Mouse (Mus musculus): ENCODE results near the gene Rpp25l. TPM values are rescaled to one million over a fixed set of nuclear protein-coding genes. Genes with fewer than 3 reads are reported as not detected.

The Rpp25l gene
- polyA plus RNA-seq, 1 experiment from 2014 or later: 83.3 TPM

DNA sequence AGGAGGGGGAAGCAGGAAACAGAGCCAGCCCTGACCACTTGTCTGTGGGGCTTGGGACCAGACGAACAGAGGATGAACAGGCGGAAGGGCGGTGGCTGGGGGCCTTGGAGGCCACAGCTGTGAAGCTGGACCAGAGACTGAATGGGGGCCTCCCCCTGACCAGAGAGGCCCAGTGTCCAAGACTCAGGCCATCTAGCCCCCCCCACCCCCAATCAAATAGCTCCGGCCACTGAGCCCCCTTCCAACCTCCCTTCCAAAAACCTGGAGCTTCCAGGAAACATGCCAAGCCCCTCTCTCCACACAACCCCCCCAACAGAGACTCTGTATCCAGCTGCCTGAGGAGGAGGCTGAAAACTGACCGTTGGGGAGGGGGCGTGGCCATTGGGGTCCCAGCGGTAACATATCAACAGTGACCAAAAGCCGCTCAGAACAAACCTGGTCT is 40.8 kb downstream of the Rpp25l start:
- Histone ChIP-seq H3K9me3 (replicated peaks; ENCODE audit: control insufficient read depth, low read length) (no peaks in the 10 kb centered on the region), H3K4me2 (ENCODE audit: low read length) (peak overlapping the region; percentile 29; the same call in 1 of the 2 replicates), H3K4me1 (ENCODE audit: control insufficient read depth, insufficient read depth, low read length) (peaks cover 54% of the 10 kb centered on the region), H3K4me3 (ENCODE audit: low read depth, low read length) (no peak overlapping the region), H3K9ac (ENCODE audit: low read length) (peak overlapping the region; percentile 41), H3K36me3 (ENCODE audit: control insufficient read depth, insufficient read depth, low read length) (peaks cover 32% of the 10 kb centered on the region), H3K27ac (ENCODE audit: low read depth, low read length) (peak overlapping the region; percentile 78), H3K27me3 (replicated peaks; ENCODE audit: control insufficient read depth, insufficient read depth, low read length) (no peaks in the 10 kb centered on the region)
- ATAC-seq: no peak
- 6% methylated on average over 8 of the region's 8 CpGs for WGBS
- DNase-seq (ENCODE audit: low spot score): peak; percentile 51

DNA sequence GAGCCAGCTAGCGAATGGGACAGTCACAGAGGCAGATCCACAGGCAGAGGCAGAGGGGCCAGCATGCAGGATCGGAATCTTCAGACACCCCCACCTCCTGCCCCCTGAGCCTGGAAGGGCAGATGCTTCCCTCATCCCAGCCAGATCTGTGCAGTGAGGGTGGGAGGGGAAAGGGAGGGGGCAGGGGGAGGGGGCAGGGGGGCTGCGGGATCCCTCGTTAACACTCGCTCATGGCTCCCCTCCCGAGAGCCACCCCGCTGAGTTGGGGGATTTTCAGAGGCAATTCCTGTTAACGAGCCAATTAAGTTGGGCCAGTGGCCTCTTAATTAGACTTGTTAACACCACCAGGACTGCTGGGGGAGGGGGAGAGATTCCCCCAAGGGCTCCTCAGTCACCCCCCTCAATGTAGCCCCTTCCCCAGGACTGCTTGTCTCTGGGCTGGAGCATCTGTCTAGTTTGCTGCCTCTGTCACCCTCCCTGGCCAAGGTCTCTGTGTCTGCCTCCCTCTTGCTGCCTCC is 41.3 kb downstream of the Rpp25l start:
- H3K36me3 ChIP-seq (ENCODE audit: control insufficient read depth, insufficient read depth, low read length): peaks cover 36% of the 10 kb centered on the region
- peak overlapping the region; percentile 78 for H3K27ac ChIP-seq (ENCODE audit: low read depth, low read length)
- DNase-seq (ENCODE audit: low spot score): peak; percentile 94
- 1% methylated on average over 7 of the region's 8 CpGs for WGBS
- H3K4me3 ChIP-seq (ENCODE audit: low read depth, low read length): no peak overlapping the region
- H3K27me3 ChIP-seq (replicated peaks; ENCODE audit: control insufficient read depth, insufficient read depth, low read length): no peaks in the 10 kb centered on the region
- peak overlapping the region; percentile 29; the same call in 1 of the 2 replicates for H3K4me2 ChIP-seq (ENCODE audit: low read length)
- peak overlapping the region; percentile 41 for H3K9ac ChIP-seq (ENCODE audit: low read length)
- peaks cover 49% of the 10 kb centered on the region for H3K4me1 ChIP-seq (ENCODE audit: control insufficient read depth, insufficient read depth, low read length)
- H3K9me3 ChIP-seq (replicated peaks; ENCODE audit: control insufficient read depth, low read length): no peaks in the 10 kb centered on the region
- peak; percentile 78 for ATAC-seq

DNA sequence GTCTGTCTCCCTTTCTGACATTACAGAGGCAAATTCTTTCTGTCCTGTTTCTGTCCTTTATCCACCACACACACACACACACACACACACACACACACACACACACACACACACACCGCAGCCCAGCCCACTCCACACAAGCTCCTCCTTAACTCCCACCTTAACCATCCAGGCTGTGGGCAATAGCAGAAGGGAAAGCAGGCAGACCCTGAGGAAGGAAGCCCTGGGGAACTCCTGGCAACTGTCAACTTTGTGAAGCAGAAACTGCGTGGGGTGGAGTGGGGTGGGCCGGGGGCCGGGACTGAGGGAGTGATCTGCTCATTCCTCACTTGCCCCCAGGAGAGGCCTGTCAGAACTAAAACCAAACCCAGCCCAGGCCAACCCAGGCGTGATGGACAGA is 41.8 kb downstream of the Rpp25l start:
- peak overlapping the region; percentile 41; the same call in 1 of the 2 replicates for H3K9ac ChIP-seq (ENCODE audit: low read length)
- DNase-seq (ENCODE audit: low spot score) (no peak), ATAC-seq (peak; percentile 29)
- no peaks in the 10 kb centered on the region for H3K27me3 ChIP-seq (replicated peaks; ENCODE audit: control insufficient read depth, insufficient read depth, low read length)
- H3K4me3 ChIP-seq (ENCODE audit: low read depth, low read length): no peak overlapping the region
- 10% methylated on average over 5 of the region's 5 CpGs for WGBS
- no peaks in the 10 kb centered on the region for H3K9me3 ChIP-seq (replicated peaks; ENCODE audit: control insufficient read depth, low read length)
- H3K4me1 ChIP-seq (ENCODE audit: control insufficient read depth, insufficient read depth, low read length): peaks cover 44% of the 10 kb centered on the region
- peak overlapping the region; percentile 29; the same call in 1 of the 2 replicates for H3K4me2 ChIP-seq (ENCODE audit: low read length)
- H3K36me3 ChIP-seq (ENCODE audit: control insufficient read depth, insufficient read depth, low read length): peaks cover 38% of the 10 kb centered on the region
- H3K27ac ChIP-seq (ENCODE audit: low read depth, low read length): peak overlapping the region; percentile 78

DNA sequence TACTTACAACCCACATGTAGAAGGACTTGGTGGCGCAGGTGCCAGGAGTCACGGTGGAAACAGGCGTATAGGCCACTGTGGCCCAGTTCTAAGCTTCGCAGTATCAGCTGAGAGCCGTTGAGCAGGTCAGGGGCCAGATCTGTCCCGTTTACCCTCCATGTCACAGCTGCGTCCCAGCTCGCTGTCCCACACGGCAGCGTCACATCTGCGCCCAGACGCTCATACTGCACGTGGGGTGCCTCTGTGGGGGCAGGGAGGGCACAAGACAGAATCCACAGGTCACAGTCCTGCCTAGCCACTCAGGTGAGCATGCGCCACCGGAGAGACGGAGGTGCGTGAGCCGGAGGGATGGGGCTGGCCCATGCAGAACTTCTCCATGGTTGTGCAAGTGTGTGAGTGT is 42.5 kb downstream of the Rpp25l start:
- Histone ChIP-seq H3K9me3 (replicated peaks; ENCODE audit: control insufficient read depth, low read length) (no peaks in the 10 kb centered on the region), H3K9ac (ENCODE audit: low read length) (no peak overlapping the region), H3K27ac (ENCODE audit: low read depth, low read length) (peak overlapping the region; percentile 78; the same call in 1 of the 2 replicates), H3K27me3 (replicated peaks; ENCODE audit: control insufficient read depth, insufficient read depth, low read length) (no peaks in the 10 kb centered on the region), H3K4me2 (ENCODE audit: low read length) (no peak overlapping the region), H3K36me3 (ENCODE audit: control insufficient read depth, insufficient read depth, low read length) (peaks cover 41% of the 10 kb centered on the region), H3K4me3 (ENCODE audit: low read depth, low read length) (no peak overlapping the region), H3K4me1 (ENCODE audit: control insufficient read depth, insufficient read depth, low read length) (peaks cover 37% of the 10 kb centered on the region)
- 75% methylated on average over 18 of the region's 18 CpGs for WGBS
- ATAC-seq: no peak
- DNase-seq (ENCODE audit: low spot score): no peak

DNA sequence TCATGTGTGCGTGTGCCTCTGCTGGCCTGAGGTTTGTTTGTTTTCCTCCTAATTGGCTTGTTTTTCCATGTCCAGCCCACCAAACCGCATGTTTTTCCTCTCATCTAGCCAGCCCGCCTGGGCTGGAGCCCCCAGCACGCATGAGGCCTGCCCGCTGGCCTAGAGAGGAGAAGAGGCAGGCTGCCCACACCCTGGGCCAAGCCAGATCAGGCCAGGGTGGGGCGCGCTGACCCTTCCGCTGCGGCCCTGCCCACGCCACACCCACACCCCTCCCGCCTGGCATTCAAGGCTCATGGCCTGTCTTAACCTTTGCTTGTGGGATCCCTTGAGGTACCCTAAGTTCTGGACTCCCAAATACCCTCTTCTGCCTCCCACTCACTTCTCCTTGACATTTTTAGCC is 46.7 kb downstream of the Rpp25l start:
- DNase-seq (ENCODE audit: low spot score) (no peak), ATAC-seq (no peak)
- H3K4me1 ChIP-seq (ENCODE audit: control insufficient read depth, insufficient read depth, low read length): peaks cover 25% of the 10 kb centered on the region
- H3K27me3 ChIP-seq (replicated peaks; ENCODE audit: control insufficient read depth, insufficient read depth, low read length): no peaks in the 10 kb centered on the region
- 75% methylated on average over 9 of the region's 11 CpGs for WGBS
- no peak overlapping the region for H3K4me2 ChIP-seq (ENCODE audit: low read length)
- H3K9me3 ChIP-seq (replicated peaks; ENCODE audit: control insufficient read depth, low read length): no peaks in the 10 kb centered on the region
- H3K27ac ChIP-seq (ENCODE audit: low read depth, low read length): no peak overlapping the region
- no peak overlapping the region for H3K4me3 ChIP-seq (ENCODE audit: low read depth, low read length)
- peaks cover 63% of the 10 kb centered on the region for H3K36me3 ChIP-seq (ENCODE audit: control insufficient read depth, insufficient read depth, low read length)
- H3K9ac ChIP-seq (ENCODE audit: low read length): no peak overlapping the region

DNA sequence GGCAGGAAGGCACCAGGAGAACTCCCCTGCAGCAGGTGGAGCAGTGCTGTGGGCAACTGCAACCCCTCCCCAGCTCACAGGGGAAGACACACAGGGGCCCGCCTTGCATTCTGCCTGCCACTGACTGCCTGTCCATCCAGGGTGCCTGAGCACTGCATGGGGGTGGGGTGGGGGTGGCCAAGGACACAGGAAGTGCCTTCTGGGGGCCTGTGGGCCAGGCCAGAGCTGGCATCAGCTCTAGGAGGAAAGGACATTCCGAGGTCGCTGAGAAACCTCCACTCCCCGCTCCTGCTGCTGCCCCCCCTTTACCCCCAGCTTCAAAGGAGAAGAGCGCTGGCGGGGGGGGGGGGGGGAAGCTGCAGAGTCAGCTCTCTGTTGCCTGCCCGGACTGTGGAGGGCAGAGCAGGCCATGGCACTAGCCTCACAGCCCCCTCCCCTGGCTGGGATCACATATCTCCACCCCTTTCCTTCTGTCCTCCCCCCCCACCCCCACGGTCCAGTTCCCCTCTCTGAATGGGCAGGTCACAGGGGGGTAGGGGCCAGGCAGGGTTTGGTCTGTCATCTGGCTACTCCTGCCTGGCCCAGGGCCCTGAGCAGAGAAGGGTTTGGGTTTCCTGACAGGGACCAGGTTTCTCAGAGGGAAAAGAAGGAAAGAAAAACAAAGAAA is 48.2 kb downstream of the Rpp25l start:
- Histone ChIP-seq H3K27me3 (replicated peaks; ENCODE audit: control insufficient read depth, insufficient read depth, low read length) (no peaks in the 10 kb centered on the region), H3K27ac (ENCODE audit: low read depth, low read length) (0 out of 2 replicates have a peak overlapping the region, but pooled peaks have one; percentile 27), H3K9ac (ENCODE audit: low read length) (no peak overlapping the region), H3K36me3 (ENCODE audit: control insufficient read depth, insufficient read depth, low read length) (peaks cover 66% of the 10 kb centered on the region), H3K4me1 (ENCODE audit: control insufficient read depth, insufficient read depth, low read length) (peaks cover 27% of the 10 kb centered on the region), H3K4me2 (ENCODE audit: low read length) (no peak overlapping the region), H3K4me3 (ENCODE audit: low read depth, low read length) (no peak overlapping the region), H3K9me3 (replicated peaks; ENCODE audit: control insufficient read depth, low read length) (no peaks in the 10 kb centered on the region)
- DNase-seq (ENCODE audit: low spot score) (no peak), ATAC-seq (no peak)
- 5% methylated on average over 5 of the region's 8 CpGs for WGBS

DNA sequence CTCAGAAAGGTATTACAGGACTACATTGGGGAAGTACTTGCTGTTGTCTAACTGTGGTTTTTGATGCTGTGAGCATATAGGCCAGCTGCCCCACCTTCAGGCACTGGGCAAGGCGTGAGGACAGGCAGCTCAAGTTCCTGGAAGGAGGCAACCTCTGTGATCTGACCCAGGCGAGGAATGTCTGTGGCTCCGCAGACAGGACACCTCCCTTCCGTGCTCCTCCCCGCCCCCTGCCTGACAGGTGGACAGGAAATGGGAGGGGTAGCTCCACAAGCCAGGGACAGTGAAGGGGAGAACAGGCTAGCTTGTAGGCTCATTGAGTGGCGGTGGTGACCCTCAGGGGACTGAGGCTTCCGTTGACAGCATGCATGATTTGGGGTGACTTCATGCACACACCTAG is 48.8 kb downstream of the Rpp25l start:
- no peaks in the 10 kb centered on the region for H3K27me3 ChIP-seq (replicated peaks; ENCODE audit: control insufficient read depth, insufficient read depth, low read length)
- no peak overlapping the region for H3K4me2 ChIP-seq (ENCODE audit: low read length)
- H3K9ac ChIP-seq (ENCODE audit: low read length): no peak overlapping the region
- DNase-seq (ENCODE audit: low spot score) (no peak), ATAC-seq (no peak)
- WGBS: 69% methylated on average over 7 of the region's 7 CpGs
- H3K4me3 ChIP-seq (ENCODE audit: low read depth, low read length): no peak overlapping the region
- H3K27ac ChIP-seq (ENCODE audit: low read depth, low read length): no peak overlapping the region
- peaks cover 67% of the 10 kb centered on the region for H3K36me3 ChIP-seq (ENCODE audit: control insufficient read depth, insufficient read depth, low read length)
- peaks cover 32% of the 10 kb centered on the region for H3K4me1 ChIP-seq (ENCODE audit: control insufficient read depth, insufficient read depth, low read length)
- H3K9me3 ChIP-seq (replicated peaks; ENCODE audit: control insufficient read depth, low read length): no peaks in the 10 kb centered on the region

DNA sequence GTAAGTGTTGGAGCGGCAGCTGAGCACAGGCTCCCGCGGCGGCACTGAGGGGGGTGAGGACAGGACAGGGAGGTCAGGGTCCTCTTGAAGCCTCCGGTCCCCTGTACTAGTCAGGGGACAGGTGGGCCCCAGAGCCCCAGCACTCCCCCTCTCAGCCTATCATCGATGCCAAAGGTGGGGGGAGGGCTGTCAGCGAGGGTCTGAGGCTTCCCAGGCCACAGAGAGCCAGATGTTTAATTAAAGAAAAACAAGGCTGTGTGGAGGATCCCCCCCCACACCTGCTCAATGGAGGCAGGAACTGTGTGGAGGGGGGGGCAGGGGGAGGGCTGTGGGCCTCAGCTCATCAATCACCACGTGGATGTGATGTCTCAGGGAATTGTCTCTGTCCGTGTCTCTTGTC is 49.7 kb downstream of the Rpp25l start:
- Histone ChIP-seq H3K9me3 (replicated peaks; ENCODE audit: control insufficient read depth, low read length) (no peaks in the 10 kb centered on the region), H3K27ac (ENCODE audit: low read depth, low read length) (no peak overlapping the region), H3K4me2 (ENCODE audit: low read length) (no peak overlapping the region), H3K4me1 (ENCODE audit: control insufficient read depth, insufficient read depth, low read length) (peaks cover 38% of the 10 kb centered on the region), H3K4me3 (ENCODE audit: low read depth, low read length) (no peak overlapping the region), H3K27me3 (replicated peaks; ENCODE audit: control insufficient read depth, insufficient read depth, low read length) (no peaks in the 10 kb centered on the region), H3K36me3 (ENCODE audit: control insufficient read depth, insufficient read depth, low read length) (peaks cover 70% of the 10 kb centered on the region), H3K9ac (ENCODE audit: low read length) (peak overlapping the region; percentile 17; the same call in 1 of the 2 replicates)
- DNase-seq (ENCODE audit: low spot score) (no peak), ATAC-seq (no peak)
- 61% methylated on average over 9 of the region's 9 CpGs for WGBS

DNA sequence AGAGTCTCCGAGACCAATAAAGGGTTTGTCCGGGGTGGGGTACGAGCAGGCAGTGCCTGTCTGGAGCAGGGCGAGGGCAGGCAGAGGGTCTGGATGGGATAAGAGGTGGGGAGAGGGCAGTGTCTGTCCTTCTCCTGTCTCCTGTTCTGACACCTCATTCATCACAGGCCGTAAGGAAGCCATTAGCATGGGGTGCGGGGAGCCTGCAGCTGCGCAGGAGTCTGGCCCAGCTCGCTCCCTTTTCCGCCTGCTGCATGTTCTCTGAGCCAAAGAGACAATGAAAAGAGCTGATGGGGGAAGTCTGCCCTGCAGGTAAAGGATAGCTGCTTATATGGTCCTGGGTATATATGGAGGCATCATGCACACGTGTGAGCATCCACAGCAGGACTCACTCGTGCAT is 50.6 kb downstream of the Rpp25l start:
- DNase-seq (ENCODE audit: low spot score) (no peak), ATAC-seq (no peak)
- H3K27ac ChIP-seq (ENCODE audit: low read depth, low read length): no peak overlapping the region
- 87% methylated on average over 11 of the region's 11 CpGs for WGBS
- H3K9me3 ChIP-seq (replicated peaks; ENCODE audit: control insufficient read depth, low read length): no peaks in the 10 kb centered on the region
- peaks cover 38% of the 10 kb centered on the region for H3K4me1 ChIP-seq (ENCODE audit: control insufficient read depth, insufficient read depth, low read length)
- H3K4me2 ChIP-seq (ENCODE audit: low read length): no peak overlapping the region
- no peaks in the 10 kb centered on the region for H3K27me3 ChIP-seq (replicated peaks; ENCODE audit: control insufficient read depth, insufficient read depth, low read length)
- H3K9ac ChIP-seq (ENCODE audit: low read length): no peak overlapping the region
- H3K36me3 ChIP-seq (ENCODE audit: control insufficient read depth, insufficient read depth, low read length): peaks cover 71% of the 10 kb centered on the region
- no peak overlapping the region for H3K4me3 ChIP-seq (ENCODE audit: low read depth, low read length)
